Mouse (Mus musculus): Measurements from ENCODE around the gene Lrrc10b.

GRCm38 (mm10) chr19:10444685-10445369, 12.4 kb downstream of the Lrrc10b start:
- TF ChIP-seq CTCF (IDR thresholded peaks at IDR 0.05; ENCODE audit: low read depth) (no peak), EP300 (IDR thresholded peaks at IDR 0.05; ENCODE audit: low read depth) (peak; percentile 80)
